ENCODE assay signal across 16 mouse cellular contexts in the genomic region with DNA sequence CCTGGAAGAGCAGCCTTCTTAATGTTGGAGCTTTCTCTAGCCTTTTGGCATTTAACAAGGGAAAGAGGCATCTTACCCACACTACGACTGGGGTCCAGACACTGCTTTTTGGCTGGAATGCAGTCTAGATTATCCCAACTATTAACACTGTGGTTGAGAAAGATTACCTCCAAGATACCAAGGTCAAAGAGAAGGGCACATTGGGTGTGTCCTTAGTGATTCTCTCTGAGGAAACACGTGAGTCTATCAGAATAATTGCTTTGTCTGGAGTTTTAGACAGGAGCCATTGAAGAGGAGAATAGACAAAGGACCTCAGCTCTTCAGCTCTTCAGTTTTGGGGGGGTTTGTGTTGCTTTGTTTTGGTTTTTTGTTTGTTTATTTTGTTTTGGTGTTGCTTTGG.
"Had no signal": no experiment of that assay in that cellular context is flagged by ENCODE, and none has a peak within 500 bp of the region (broad histone marks: within the 10 kb centered on the region; RNA-seq: fewer than 3 reads in every experiment).

No protein-coding gene starts in this region.

- DNase-seq: heart, postnatal 10 days; heart, postnatal 14 days; heart, postnatal 36 days; heart, postnatal 4 days; kidney, adult 11 months; kidney, adult 18-20 months; kidney, adult 2 months; kidney, adult 8-10 months; kidney, adult 9 months; kidney, postnatal 10 days; kidney, postnatal 14 days; kidney, postnatal 25 days; kidney, postnatal 36 days; kidney, postnatal 4 days; layer of hippocampus, adult 9-11 months; layer of hippocampus, postnatal 36 days had no signal
